Mouse (Mus musculus): ENCODE results near the gene Gm10974. TPM values are rescaled to one million over a fixed set of nuclear protein-coding genes. Genes with fewer than 3 reads are reported as not detected.

The Gm10974 gene
- polyA plus RNA-seq, 1 experiment from 2014 or later: not detected

DNA sequence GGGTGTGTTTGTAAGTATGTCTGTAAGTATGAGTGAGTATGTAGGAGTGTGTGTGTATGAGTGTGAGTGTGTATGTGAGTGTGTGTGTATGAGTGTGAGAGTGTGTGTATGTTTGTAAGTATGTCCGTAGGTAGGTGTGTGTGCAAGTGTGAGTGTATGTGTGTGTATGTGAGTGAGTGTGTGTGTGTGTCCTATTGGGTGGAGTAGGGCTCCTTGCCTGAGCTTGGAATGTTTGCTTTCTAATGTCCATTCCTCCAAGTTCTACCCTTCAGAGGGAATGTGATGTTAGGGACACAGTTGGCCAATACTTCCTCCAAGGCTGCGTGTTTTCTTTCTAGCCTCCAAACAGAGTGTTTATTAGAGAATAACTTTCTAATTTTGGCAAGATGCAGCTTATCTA lies 28.8 kb upstream of the Gm10974 start:
- Histone ChIP-seq H3K27me3 (ENCODE audit: control insufficient read depth, insufficient read depth, low read depth, low read length) (no peaks in the 10 kb centered on the region), H3K4me2 (ENCODE audit: low read length) (no peak overlapping the region), H3K4me3 (ENCODE audit: low read depth, low read length) (no peak overlapping the region), H3K4me1 (ENCODE audit: control insufficient read depth, insufficient read depth, low read length) (no peaks in the 10 kb centered on the region), H3K9me3 (replicated peaks; ENCODE audit: control insufficient read depth, low read length, poor library complexity, severe bottlenecking) (no peaks in the 10 kb centered on the region), H3K9ac (ENCODE audit: low read depth, low read length) (no peak overlapping the region), H3K27ac (ENCODE audit: low read length) (no peak overlapping the region), H3K36me3 (ENCODE audit: control insufficient read depth, insufficient read depth, low read length) (no peaks in the 10 kb centered on the region)
- no peak for ATAC-seq
- 87% methylated on average over 2 of the region's 2 CpGs for WGBS

DNA sequence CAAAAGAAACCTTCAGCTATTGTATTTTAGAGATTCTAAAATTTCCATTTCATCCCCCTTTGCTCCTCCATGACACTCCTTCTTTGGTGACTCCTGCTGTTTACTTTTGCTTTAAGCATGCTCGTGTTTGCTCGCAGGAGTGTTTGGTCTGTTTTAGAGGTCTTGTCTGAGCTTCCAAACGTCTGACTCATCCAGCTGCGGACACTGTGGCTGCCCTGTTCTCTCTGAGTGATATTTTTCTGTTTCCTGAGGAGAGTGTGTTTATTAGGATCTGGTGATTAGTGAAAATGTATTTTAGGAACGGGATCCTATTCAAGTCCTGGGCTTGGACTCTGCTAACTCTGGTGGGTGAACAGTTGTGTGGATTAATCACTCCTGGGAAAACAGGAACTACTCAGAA lies 26.1 kb upstream of the Gm10974 start:
- WGBS: 52% methylated on average over 5 of the region's 5 CpGs

DNA sequence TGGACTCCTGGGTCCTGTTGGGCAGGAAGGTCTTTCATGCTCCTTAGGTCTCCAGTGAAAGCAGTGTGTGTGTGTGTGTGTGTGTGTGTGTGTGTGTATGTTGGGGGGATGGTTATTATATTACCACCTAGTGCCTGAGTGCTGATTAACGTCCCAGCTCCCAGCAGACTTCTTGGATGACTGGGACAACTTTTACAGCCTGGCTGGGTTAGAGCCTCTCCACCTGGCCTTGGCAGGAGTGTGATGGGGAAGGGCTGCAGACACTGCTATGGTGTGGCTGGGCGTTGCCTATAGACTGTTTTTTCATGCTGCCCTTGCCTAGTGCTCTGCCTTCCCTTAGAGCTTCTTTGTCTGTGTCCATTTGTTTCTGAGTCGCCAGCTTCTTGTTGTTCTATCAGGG lies 25.7 kb upstream of the Gm10974 start:
- H3K36me3 ChIP-seq (ENCODE audit: control insufficient read depth, insufficient read depth, low read length): no peaks in the 10 kb centered on the region
- H3K9ac ChIP-seq (ENCODE audit: low read depth, low read length): no peak overlapping the region
- no peak overlapping the region for H3K27ac ChIP-seq (ENCODE audit: low read length)
- WGBS: 62% methylated on average over 3 of the region's 3 CpGs
- H3K4me2 ChIP-seq (ENCODE audit: low read length): no peak overlapping the region
- no peaks in the 10 kb centered on the region for H3K27me3 ChIP-seq (ENCODE audit: control insufficient read depth, insufficient read depth, low read depth, low read length)
- ATAC-seq: no peak
- H3K9me3 ChIP-seq (replicated peaks; ENCODE audit: control insufficient read depth, low read length, poor library complexity, severe bottlenecking): no peaks in the 10 kb centered on the region
- no peak overlapping the region for H3K4me3 ChIP-seq (ENCODE audit: low read depth, low read length)
- no peaks in the 10 kb centered on the region for H3K4me1 ChIP-seq (ENCODE audit: control insufficient read depth, insufficient read depth, low read length)

More for the DNA sequence above, 26.1 kb upstream of the Gm10974 start:
- no peaks in the 10 kb centered on the region for H3K9me3 ChIP-seq (replicated peaks; ENCODE audit: control insufficient read depth, low read length, poor library complexity, severe bottlenecking)
- no peaks in the 10 kb centered on the region for H3K4me1 ChIP-seq (ENCODE audit: control insufficient read depth, insufficient read depth, low read length)
- H3K27ac ChIP-seq (ENCODE audit: low read length): no peak overlapping the region
- no peak overlapping the region for H3K4me2 ChIP-seq (ENCODE audit: low read length)
- no peaks in the 10 kb centered on the region for H3K36me3 ChIP-seq (ENCODE audit: control insufficient read depth, insufficient read depth, low read length)
- ATAC-seq: no peak
- no peak overlapping the region for H3K4me3 ChIP-seq (ENCODE audit: low read depth, low read length)
- no peak overlapping the region for H3K9ac ChIP-seq (ENCODE audit: low read depth, low read length)
- H3K27me3 ChIP-seq (ENCODE audit: control insufficient read depth, insufficient read depth, low read depth, low read length): no peaks in the 10 kb centered on the region

DNA sequence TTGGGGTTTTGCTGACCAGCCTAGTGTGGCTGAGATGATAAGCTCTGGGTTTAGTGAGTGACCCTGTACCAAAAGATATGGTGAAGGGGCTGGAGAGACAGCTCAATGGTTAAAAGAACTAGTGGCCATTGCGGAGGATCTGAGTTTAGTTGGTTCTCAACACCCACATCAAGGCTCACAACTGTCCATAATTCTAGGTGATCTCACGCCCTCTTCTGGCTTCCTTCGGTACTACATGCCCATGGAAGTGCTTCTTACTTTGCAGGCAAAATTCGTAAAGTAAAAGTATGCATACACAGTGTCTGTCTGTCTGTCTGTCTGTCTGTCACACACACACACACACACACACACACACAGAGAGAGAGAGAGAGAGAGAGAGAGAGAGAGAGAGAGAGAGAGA lies 23.4 kb upstream of the Gm10974 start:
- no peaks in the 10 kb centered on the region for H3K9me3 ChIP-seq (replicated peaks; ENCODE audit: control insufficient read depth, low read length, poor library complexity, severe bottlenecking)
- 35% methylated on average over 4 of the region's 4 CpGs for WGBS
- peaks cover 3% of the 10 kb centered on the region; the same call in 1 of the 2 replicates for H3K4me1 ChIP-seq (ENCODE audit: control insufficient read depth, insufficient read depth, low read length)
- no peak for ATAC-seq
- no peaks in the 10 kb centered on the region for H3K27me3 ChIP-seq (ENCODE audit: control insufficient read depth, insufficient read depth, low read depth, low read length)
- no peak overlapping the region for H3K4me3 ChIP-seq (ENCODE audit: low read depth, low read length)
- H3K27ac ChIP-seq (ENCODE audit: low read length): no peak overlapping the region
- no peak overlapping the region for H3K4me2 ChIP-seq (ENCODE audit: low read length)
- no peaks in the 10 kb centered on the region for H3K36me3 ChIP-seq (ENCODE audit: control insufficient read depth, insufficient read depth, low read length)
- H3K9ac ChIP-seq (ENCODE audit: low read depth, low read length): no peak overlapping the region

DNA sequence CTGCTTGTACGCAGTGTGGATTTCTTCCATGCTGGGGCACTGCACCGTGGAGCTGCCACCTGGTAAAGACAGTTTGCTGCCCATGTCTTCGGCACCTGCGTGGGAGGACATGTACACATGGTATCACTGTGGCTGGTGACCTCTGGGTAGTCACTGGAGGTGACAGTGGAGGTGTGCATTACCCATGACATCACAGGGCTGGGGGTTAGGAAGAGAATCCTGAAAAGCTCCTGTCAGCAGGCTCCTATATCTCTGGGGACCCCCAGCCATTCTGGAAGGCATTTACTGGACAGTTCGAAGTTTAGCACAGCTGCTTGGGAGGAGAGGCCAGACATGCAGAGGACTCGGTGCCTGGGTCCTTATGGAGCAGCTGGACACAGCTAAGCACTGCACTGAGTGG lies 22.9 kb upstream of the Gm10974 start:
- no peak overlapping the region for H3K4me3 ChIP-seq (ENCODE audit: low read depth, low read length)
- no peak for ATAC-seq
- no peak overlapping the region for H3K9ac ChIP-seq (ENCODE audit: low read depth, low read length)
- H3K36me3 ChIP-seq (ENCODE audit: control insufficient read depth, insufficient read depth, low read length): no peaks in the 10 kb centered on the region
- no peaks in the 10 kb centered on the region for H3K27me3 ChIP-seq (ENCODE audit: control insufficient read depth, insufficient read depth, low read depth, low read length)
- no peak overlapping the region for H3K27ac ChIP-seq (ENCODE audit: low read length)
- no peaks in the 10 kb centered on the region for H3K9me3 ChIP-seq (replicated peaks; ENCODE audit: control insufficient read depth, low read length, poor library complexity, severe bottlenecking)
- WGBS: 76% methylated on average over 6 of the region's 6 CpGs
- peaks cover 5% of the 10 kb centered on the region; the same call in 1 of the 2 replicates for H3K4me1 ChIP-seq (ENCODE audit: control insufficient read depth, insufficient read depth, low read length)
- H3K4me2 ChIP-seq (ENCODE audit: low read length): no peak overlapping the region

DNA sequence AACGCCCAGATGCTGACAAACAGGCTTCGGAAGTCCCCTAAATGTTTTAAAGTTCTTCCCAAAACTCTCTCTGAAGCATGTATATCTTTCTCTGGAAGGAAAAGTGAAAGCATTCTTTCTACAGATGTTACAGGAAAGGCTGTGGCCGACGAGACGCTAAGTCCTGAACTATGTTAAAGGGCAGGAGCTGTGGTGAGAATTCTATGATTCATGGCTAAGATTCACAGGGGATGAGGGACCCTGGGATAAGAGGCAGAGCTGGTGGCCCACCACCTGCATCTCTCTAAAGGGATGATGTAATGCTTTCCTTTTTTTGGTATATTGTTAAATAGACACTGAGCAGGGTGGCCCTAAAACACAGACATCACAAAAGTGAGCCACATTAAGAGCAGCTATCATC lies 22.4 kb upstream of the Gm10974 start:
- Histone ChIP-seq H3K27me3 (ENCODE audit: control insufficient read depth, insufficient read depth, low read depth, low read length) (no peaks in the 10 kb centered on the region), H3K9ac (ENCODE audit: low read depth, low read length) (no peak overlapping the region), H3K4me1 (ENCODE audit: control insufficient read depth, insufficient read depth, low read length) (peaks cover 5% of the 10 kb centered on the region; the same call in 1 of the 2 replicates), H3K27ac (ENCODE audit: low read length) (no peak overlapping the region), H3K36me3 (ENCODE audit: control insufficient read depth, insufficient read depth, low read length) (no peaks in the 10 kb centered on the region), H3K4me2 (ENCODE audit: low read length) (no peak overlapping the region), H3K9me3 (replicated peaks; ENCODE audit: control insufficient read depth, low read length, poor library complexity, severe bottlenecking) (no peaks in the 10 kb centered on the region), H3K4me3 (ENCODE audit: low read depth, low read length) (no peak overlapping the region)
- no peak for ATAC-seq
- WGBS: 86% methylated on average over 5 of the region's 5 CpGs

DNA sequence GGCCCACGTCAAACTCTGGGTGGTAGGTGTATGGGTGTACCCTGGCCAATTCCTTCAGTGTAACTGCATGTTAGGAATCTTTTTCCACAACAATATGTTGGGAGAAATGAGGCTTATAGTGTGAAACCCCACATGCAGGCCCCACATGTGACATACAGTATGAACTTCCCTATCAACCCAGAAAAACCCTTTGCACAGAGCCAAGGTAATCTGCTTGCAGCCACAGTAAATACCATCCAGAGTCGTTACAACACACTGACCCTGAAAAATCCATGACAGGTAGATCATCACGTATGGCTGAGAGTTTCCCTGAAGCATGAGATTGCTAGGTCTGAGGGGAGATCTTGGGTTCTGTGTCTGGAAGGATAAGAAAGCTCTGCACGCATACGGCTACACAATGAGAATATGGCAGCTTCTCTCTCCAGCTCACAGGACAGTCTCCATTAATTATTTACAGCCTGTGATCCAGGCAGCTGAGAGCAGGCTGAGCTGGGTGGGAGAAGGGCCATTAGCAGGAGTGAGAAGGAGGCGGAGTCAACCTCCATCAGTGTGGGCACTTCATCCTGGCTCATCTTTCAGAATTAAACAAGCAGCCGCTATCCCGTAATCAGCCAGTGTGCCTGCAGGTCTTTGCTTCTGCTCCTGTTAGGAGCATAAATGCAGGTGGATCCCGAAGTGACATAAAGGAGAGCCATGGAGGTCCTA lies 18.6 kb upstream of the Gm10974 start:
- 43% methylated on average over 9 of the region's 9 CpGs for WGBS
- H3K9ac ChIP-seq (ENCODE audit: low read depth, low read length): peak overlapping the region; percentile 18; the same call in 1 of the 2 replicates
- 0 out of 2 replicates have a peak overlapping the region, but pooled peaks have one; percentile 7 for H3K4me2 ChIP-seq (ENCODE audit: low read length)
- peak; percentile 78; the same call in 1 of the 2 replicates for ATAC-seq
- H3K27me3 ChIP-seq (ENCODE audit: control insufficient read depth, insufficient read depth, low read depth, low read length): no peaks in the 10 kb centered on the region
- H3K4me1 ChIP-seq (ENCODE audit: control insufficient read depth, insufficient read depth, low read length): peaks cover 5% of the 10 kb centered on the region; the same call in 1 of the 2 replicates
- 0 out of 2 replicates have a peak overlapping the region, but pooled peaks have one; percentile 4 for H3K27ac ChIP-seq (ENCODE audit: low read length)
- H3K4me3 ChIP-seq (ENCODE audit: low read depth, low read length): no peak overlapping the region
- H3K36me3 ChIP-seq (ENCODE audit: control insufficient read depth, insufficient read depth, low read length): no peaks in the 10 kb centered on the region
- no peaks in the 10 kb centered on the region for H3K9me3 ChIP-seq (replicated peaks; ENCODE audit: control insufficient read depth, low read length, poor library complexity, severe bottlenecking)

DNA sequence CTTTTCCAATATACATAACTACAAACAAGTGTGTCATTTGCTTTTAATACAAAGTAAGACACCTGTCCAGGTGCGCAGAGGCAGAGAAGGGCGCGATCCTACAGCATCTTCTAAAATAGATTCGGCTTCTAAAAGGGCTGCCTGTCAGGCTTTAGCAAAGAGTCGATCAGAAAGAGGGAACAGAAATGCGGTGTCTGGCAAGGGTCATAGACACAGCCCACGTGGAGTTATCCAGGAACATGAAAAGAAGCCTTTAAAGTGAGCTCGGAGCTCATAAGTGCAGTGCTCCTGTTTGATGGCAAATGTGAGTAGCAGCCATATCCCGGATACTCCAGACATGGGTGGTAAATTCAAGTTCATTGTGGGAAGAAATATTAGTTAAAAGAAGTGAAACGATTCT lies 17.1 kb upstream of the Gm10974 start:
- H3K4me1 ChIP-seq (ENCODE audit: control insufficient read depth, insufficient read depth, low read length): peaks cover 5% of the 10 kb centered on the region; the same call in 1 of the 2 replicates

DNA sequence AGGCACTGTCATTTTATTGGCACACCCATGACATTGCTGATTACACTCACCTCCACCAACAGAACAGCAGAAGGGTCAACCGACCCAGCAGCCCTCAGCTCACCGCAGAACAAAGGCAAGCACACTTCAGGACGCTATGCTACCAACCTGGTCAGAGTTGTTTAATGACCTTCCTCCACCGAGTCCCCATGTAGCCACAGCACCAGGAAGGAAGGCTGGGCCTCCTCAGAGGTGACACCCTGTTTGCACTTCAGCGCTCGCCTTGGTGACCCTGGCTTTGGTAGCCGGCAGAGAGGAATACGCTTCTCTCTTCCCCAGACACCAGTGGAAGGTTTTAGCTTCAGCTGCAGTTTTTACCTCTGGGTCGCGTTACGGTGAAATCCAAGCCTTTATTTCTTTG lies 16.0 kb upstream of the Gm10974 start:
- Histone ChIP-seq H3K27ac (ENCODE audit: low read length) (no peak overlapping the region), H3K4me3 (ENCODE audit: low read depth, low read length) (no peak overlapping the region), H3K9me3 (replicated peaks; ENCODE audit: control insufficient read depth, low read length, poor library complexity, severe bottlenecking) (no peaks in the 10 kb centered on the region), H3K4me2 (ENCODE audit: low read length) (no peak overlapping the region), H3K4me1 (ENCODE audit: control insufficient read depth, insufficient read depth, low read length) (peaks cover 5% of the 10 kb centered on the region; the same call in 1 of the 2 replicates), H3K27me3 (ENCODE audit: control insufficient read depth, insufficient read depth, low read depth, low read length) (no peaks in the 10 kb centered on the region), H3K9ac (ENCODE audit: low read depth, low read length) (no peak overlapping the region), H3K36me3 (ENCODE audit: control insufficient read depth, insufficient read depth, low read length) (no peaks in the 10 kb centered on the region)
- no peak for ATAC-seq
- WGBS: 76% methylated on average over 11 of the region's 11 CpGs

More for the DNA sequence above, 17.1 kb upstream of the Gm10974 start:
- H3K27me3 ChIP-seq (ENCODE audit: control insufficient read depth, insufficient read depth, low read depth, low read length): no peaks in the 10 kb centered on the region
- H3K4me2 ChIP-seq (ENCODE audit: low read length): no peak overlapping the region
- no peak overlapping the region for H3K4me3 ChIP-seq (ENCODE audit: low read depth, low read length)
- no peaks in the 10 kb centered on the region for H3K9me3 ChIP-seq (replicated peaks; ENCODE audit: control insufficient read depth, low read length, poor library complexity, severe bottlenecking)
- no peaks in the 10 kb centered on the region for H3K36me3 ChIP-seq (ENCODE audit: control insufficient read depth, insufficient read depth, low read length)
- no peak overlapping the region for H3K9ac ChIP-seq (ENCODE audit: low read depth, low read length)
- ATAC-seq: no peak
- 74% methylated on average over 10 of the region's 10 CpGs for WGBS
- no peak overlapping the region for H3K27ac ChIP-seq (ENCODE audit: low read length)

Measured in midbrain, embryonic 16.5 days (tissue).